Mouse (Mus musculus): Measurements from ENCODE around the gene Cmpk1. TPM values are rescaled to one million over a fixed set of nuclear protein-coding genes. Genes with fewer than 3 reads are reported as not detected.
A peak's percentile ranks its signal among the peaks of the same experiment; 100 is the strongest.

Gene Cmpk1
- polyA plus RNA-seq, 1 experiment, result 48.4 TPM

GRCm38 (mm10) chr4:114947852-114948481, 39.1 kb downstream of the Cmpk1 start:
- Histone ChIP-seq H3K4me3 (ENCODE audit: insufficient read depth, low read length) (no peak overlapping the region), H3K27ac (ENCODE audit: insufficient read depth, low read length) (no peak overlapping the region), H3K4me1 (ENCODE audit: control insufficient read depth, insufficient read depth, low read length) (no peaks in the 10 kb centered on the region)
- TF ChIP-seq POLR2A (IDR thresholded peaks at IDR 0.05; ENCODE audit: extremely low read depth, insufficient read depth, low read length) (no peak), CTCF (IDR thresholded peaks at IDR 0.05; ENCODE audit: extremely low read depth, insufficient read depth, low read length) (no peak)

- H3K27ac ChIP-seq (ENCODE audit: insufficient read depth, low read length), result no peak overlapping the region
- TF ChIP-seq POLR2A (IDR thresholded peaks at IDR 0.05; ENCODE audit: extremely low read depth, insufficient read depth, low read length) (no peak), CTCF (IDR thresholded peaks at IDR 0.05; ENCODE audit: extremely low read depth, insufficient read depth, low read length) (peak; percentile 93)
- H3K4me1 ChIP-seq (ENCODE audit: control insufficient read depth, insufficient read depth, low read length), result no peaks in the 10 kb centered on the region
- H3K4me3 ChIP-seq (ENCODE audit: insufficient read depth, low read length), result no peak overlapping the region
Measured at GRCm38 (mm10) chr4:114947395-114947794, 39.6 kb downstream of the Cmpk1 start.

- Histone ChIP-seq H3K27ac (ENCODE audit: insufficient read depth, low read length) (no peak overlapping the region), H3K4me1 (ENCODE audit: control insufficient read depth, insufficient read depth, low read length) (no peaks in the 10 kb centered on the region), H3K4me3 (ENCODE audit: insufficient read depth, low read length) (no peak overlapping the region)
- TF ChIP-seq CTCF (IDR thresholded peaks at IDR 0.05; ENCODE audit: extremely low read depth, insufficient read depth, low read length), result no peak
- TF ChIP-seq POLR2A (IDR thresholded peaks at IDR 0.05; ENCODE audit: extremely low read depth, insufficient read depth, low read length), result no peak
Measured at GRCm38 (mm10) chr4:114946416-114946815, 40.6 kb downstream of the Cmpk1 start.

GRCm38 (mm10) chr4:114945021-114945420, 42.0 kb downstream of the Cmpk1 start:
- TF ChIP-seq POLR2A (IDR thresholded peaks at IDR 0.05; ENCODE audit: extremely low read depth, insufficient read depth, low read length) (no peak), CTCF (IDR thresholded peaks at IDR 0.05; ENCODE audit: extremely low read depth, insufficient read depth, low read length) (no peak)
- Histone ChIP-seq H3K27ac (ENCODE audit: insufficient read depth, low read length) (no peak overlapping the region), H3K4me1 (ENCODE audit: control insufficient read depth, insufficient read depth, low read length) (no peaks in the 10 kb centered on the region), H3K4me3 (ENCODE audit: insufficient read depth, low read length) (no peak overlapping the region)

- H3K4me3 ChIP-seq (ENCODE audit: insufficient read depth, low read length), result no peak overlapping the region
- no peaks in the 10 kb centered on the region for H3K4me1 ChIP-seq (ENCODE audit: control insufficient read depth, insufficient read depth, low read length)
- no peak for TF ChIP-seq POLR2A (IDR thresholded peaks at IDR 0.05; ENCODE audit: extremely low read depth, insufficient read depth, low read length)
- no peak overlapping the region for H3K27ac ChIP-seq (ENCODE audit: insufficient read depth, low read length)
Measured at GRCm38 (mm10) chr4:114942583-114942982, 44.5 kb downstream of the Cmpk1 start.

- no peak for TF ChIP-seq POLR2A (IDR thresholded peaks at IDR 0.05; ENCODE audit: extremely low read depth, insufficient read depth, low read length)
- no peak for TF ChIP-seq CTCF (IDR thresholded peaks at IDR 0.05; ENCODE audit: extremely low read depth, insufficient read depth, low read length)
- Histone ChIP-seq H3K4me1 (ENCODE audit: control insufficient read depth, insufficient read depth, low read length) (no peaks in the 10 kb centered on the region), H3K4me3 (ENCODE audit: insufficient read depth, low read length) (no peak overlapping the region), H3K27ac (ENCODE audit: insufficient read depth, low read length) (no peak overlapping the region)
Measured at GRCm38 (mm10) chr4:114942112-114942511, 44.9 kb downstream of the Cmpk1 start.

GRCm38 (mm10) chr4:114941311-114941710, 45.7 kb downstream of the Cmpk1 start:
- H3K4me1 ChIP-seq (ENCODE audit: control insufficient read depth, insufficient read depth, low read length), result no peaks in the 10 kb centered on the region
- H3K27ac ChIP-seq (ENCODE audit: insufficient read depth, low read length), result no peak overlapping the region
- TF ChIP-seq POLR2A (IDR thresholded peaks at IDR 0.05; ENCODE audit: extremely low read depth, insufficient read depth, low read length) (no peak), CTCF (IDR thresholded peaks at IDR 0.05; ENCODE audit: extremely low read depth, insufficient read depth, low read length) (no peak)
- H3K4me3 ChIP-seq (ENCODE audit: insufficient read depth, low read length), result no peak overlapping the region

- TF ChIP-seq POLR2A (IDR thresholded peaks at IDR 0.05; ENCODE audit: extremely low read depth, insufficient read depth, low read length) (no peak), CTCF (IDR thresholded peaks at IDR 0.05; ENCODE audit: extremely low read depth, insufficient read depth, low read length) (no peak)
- H3K4me1 ChIP-seq (ENCODE audit: control insufficient read depth, insufficient read depth, low read length), result no peaks in the 10 kb centered on the region
- H3K4me3 ChIP-seq (ENCODE audit: insufficient read depth, low read length), result no peak overlapping the region
- H3K27ac ChIP-seq (ENCODE audit: insufficient read depth, low read length), result no peak overlapping the region
Measured at GRCm38 (mm10) chr4:114938248-114938647, 48.8 kb downstream of the Cmpk1 start.

GRCm38 (mm10) chr4:114937459-114938047, 49.5 kb downstream of the Cmpk1 start:
- H3K27ac ChIP-seq (ENCODE audit: insufficient read depth, low read length), result no peak overlapping the region
- H3K4me3 ChIP-seq (ENCODE audit: insufficient read depth, low read length), result no peak overlapping the region
- no peaks in the 10 kb centered on the region for H3K4me1 ChIP-seq (ENCODE audit: control insufficient read depth, insufficient read depth, low read length)
- TF ChIP-seq CTCF (IDR thresholded peaks at IDR 0.05; ENCODE audit: extremely low read depth, insufficient read depth, low read length) (no peak), POLR2A (IDR thresholded peaks at IDR 0.05; ENCODE audit: extremely low read depth, insufficient read depth, low read length) (no peak)

- no peak for TF ChIP-seq POLR2A (IDR thresholded peaks at IDR 0.05; ENCODE audit: extremely low read depth, insufficient read depth, low read length)
- H3K27ac ChIP-seq (ENCODE audit: insufficient read depth, low read length), result no peak overlapping the region
- no peak overlapping the region for H3K4me3 ChIP-seq (ENCODE audit: insufficient read depth, low read length)
- H3K4me1 ChIP-seq (ENCODE audit: control insufficient read depth, insufficient read depth, low read length), result no peaks in the 10 kb centered on the region
Measured at GRCm38 (mm10) chr4:114934188-114934587, 52.9 kb downstream of the Cmpk1 start.

Measured in cortical plate, adult 2 months (tissue).